Mouse (Mus musculus) forebrain, postnatal 0 days (tissue): Measurements from ENCODE around the gene Dtx2. TPM values are rescaled to one million over a fixed set of nuclear protein-coding genes. Genes with fewer than 3 reads are reported as not detected.

Experiments used
- ATAC-seq: fragments of 200-750 bp; cut with Nextera tagmentation; 2 replicates; pipeline ENCODE4 v1.8.0; 2017; ENCODE audit warnings: mild to moderate bottlenecking, moderate library complexity
- DNase-seq: peaks from one replicate; pipeline ENCODE4 v3.0.0-alpha.2; 2015
- H3K27ac ChIP-seq: fragments of 300-500 bp; sonication (generic); 2 replicates; pipeline ENCODE4 v1.5.1; 2014; ENCODE audit warnings: low read depth, mild to moderate bottlenecking, antibody characterized with exemption, low read length, moderate library complexity, mixed read lengths
- H3K27me3 ChIP-seq: fragments of 300-500 bp; sonication (generic); 2 replicates; pipeline ENCODE4 v1.6.1; 2014; ENCODE audit warnings: mild to moderate bottlenecking, low read length, mixed read lengths; ENCODE audit not compliant: insufficient read depth
- H3K36me3 ChIP-seq: fragments of 300-500 bp; sonication (generic); 2 replicates; pipeline ENCODE4 v1.6.1; 2014; ENCODE audit warnings: mild to moderate bottlenecking, moderate library complexity; ENCODE audit not compliant: insufficient read depth
- H3K4me1 ChIP-seq: fragments of 300-500 bp; sonication (generic); 2 replicates; pipeline ENCODE4 v1.6.1; 2014; ENCODE audit warnings: antibody characterized with exemption; ENCODE audit not compliant: insufficient read depth
- H3K4me2 ChIP-seq: fragments of 300-500 bp; sonication (generic); 2 replicates; pipeline ENCODE4 v1.6.1; 2014; ENCODE audit warnings: low read depth, mild to moderate bottlenecking, moderate library complexity
- H3K4me3 ChIP-seq: fragments of 300-500 bp; sonication (generic); 2 replicates; pipeline ENCODE4 v1.5.1; 2014; ENCODE audit warnings: low read depth, low read length, mixed read lengths
- H3K9ac ChIP-seq: fragments of 300-500 bp; sonication (generic); 2 replicates; pipeline ENCODE4 v1.6.1; 2014; ENCODE audit warnings: mild to moderate bottlenecking
- H3K9me3 ChIP-seq: fragments of 300-500 bp; sonication (generic); 2 replicates; pipeline ENCODE4 v1.6.1; 2016; ENCODE audit warnings: low read length
- CTCF ChIP-seq: sonication (generic); IDR thresholded peaks from 2 replicates; pipeline ENCODE4 v1.5.1; 2016; ENCODE audit warnings: antibody characterized with exemption, control low read depth, low read depth
- WGBS: fragments of 180-500 bp; shearing (Covaris S2); extraction: QIAGEN DNeasy Blood & Tissue Kit; methylation state at CpG from one replicate; pipeline ENCODE4 v1.1.7; 2014; 5-methylcytosine and 5-hydroxymethylcytosine counted together
- polyA plus RNA-seq: library from polyadenylated mRNA; unstranded; fragments of >200 nt; fragmentation: Nextera tagmentation; extraction: Ambion mirVana; gene quantifications from 2 replicates; pipeline ENCODE4 v1.2.1, GENCODE M21; 2015
- total RNA-seq: library from RNA; depleted of rRNA; stranded (reverse); fragments of >200 nt; gene quantifications from 2 replicates; pipeline ENCODE4 v1.2.3, GENCODE M21; 2014

The Dtx2 gene
- total and polyA plus RNA-seq, 2 experiments from 2014 or later = 17.6 to 25.3 TPM

DNA sequence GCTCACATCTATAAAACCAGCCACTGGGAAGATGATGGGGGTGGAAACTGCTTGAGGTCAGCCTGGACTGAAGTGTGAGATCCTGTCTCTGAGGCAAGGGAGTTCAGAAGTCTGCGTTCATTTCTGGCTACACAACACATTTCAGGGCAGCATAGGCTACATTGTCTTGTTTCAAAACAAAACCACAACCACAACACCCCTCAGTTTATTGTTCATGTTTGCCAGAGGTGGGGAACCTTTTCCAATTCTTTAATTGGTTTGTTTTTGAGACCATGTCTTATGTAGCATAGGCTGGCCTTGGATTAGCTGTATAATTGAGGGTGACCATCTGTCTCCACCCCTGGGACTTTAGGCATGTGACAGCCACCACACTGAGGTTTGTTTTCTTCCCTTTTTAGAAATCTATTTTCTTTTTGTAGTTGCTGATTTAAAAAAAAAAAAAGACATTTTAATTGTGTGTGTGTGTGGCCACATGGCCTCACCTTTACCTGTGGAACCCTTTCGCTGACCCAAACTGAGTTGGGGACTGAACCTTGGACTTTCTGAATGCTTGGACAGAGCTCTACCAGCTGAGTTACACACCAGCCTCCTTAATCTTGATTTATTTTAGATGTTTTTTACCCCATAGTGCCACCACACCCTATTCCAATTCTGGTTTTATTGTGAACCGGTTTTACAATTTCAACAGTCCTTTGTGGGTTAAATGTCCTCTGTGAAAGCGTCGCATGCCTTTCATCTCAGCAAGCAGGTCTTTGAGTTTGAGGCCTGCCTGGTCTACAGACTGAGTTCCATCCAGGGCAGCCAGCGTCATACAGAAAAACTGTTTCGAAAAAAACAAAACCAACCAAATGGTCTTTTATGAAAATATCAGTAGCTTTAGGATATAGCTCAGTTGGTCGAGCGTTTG, 38.0 kb upstream of the Dtx2 start:
- Histone ChIP-seq H3K9ac (peak overlapping the region; percentile 54), H3K27ac (peak overlapping the region; percentile 77), H3K4me3 (peak overlapping the region; percentile 36), H3K9me3 (no peaks in the 10 kb centered on the region), H3K36me3 (no peaks in the 10 kb centered on the region), H3K4me2 (peak overlapping the region; percentile 54), H3K27me3 (no peaks in the 10 kb centered on the region), H3K4me1 (0 out of 2 replicates have a peak, but pooled peaks cover 5% of the 10 kb centered on the region)
- WGBS = 82% methylated on average over 9 of the region's 9 CpGs
- no peak for TF ChIP-seq CTCF
- DNase-seq = no peak
- no peak for ATAC-seq

DNA sequence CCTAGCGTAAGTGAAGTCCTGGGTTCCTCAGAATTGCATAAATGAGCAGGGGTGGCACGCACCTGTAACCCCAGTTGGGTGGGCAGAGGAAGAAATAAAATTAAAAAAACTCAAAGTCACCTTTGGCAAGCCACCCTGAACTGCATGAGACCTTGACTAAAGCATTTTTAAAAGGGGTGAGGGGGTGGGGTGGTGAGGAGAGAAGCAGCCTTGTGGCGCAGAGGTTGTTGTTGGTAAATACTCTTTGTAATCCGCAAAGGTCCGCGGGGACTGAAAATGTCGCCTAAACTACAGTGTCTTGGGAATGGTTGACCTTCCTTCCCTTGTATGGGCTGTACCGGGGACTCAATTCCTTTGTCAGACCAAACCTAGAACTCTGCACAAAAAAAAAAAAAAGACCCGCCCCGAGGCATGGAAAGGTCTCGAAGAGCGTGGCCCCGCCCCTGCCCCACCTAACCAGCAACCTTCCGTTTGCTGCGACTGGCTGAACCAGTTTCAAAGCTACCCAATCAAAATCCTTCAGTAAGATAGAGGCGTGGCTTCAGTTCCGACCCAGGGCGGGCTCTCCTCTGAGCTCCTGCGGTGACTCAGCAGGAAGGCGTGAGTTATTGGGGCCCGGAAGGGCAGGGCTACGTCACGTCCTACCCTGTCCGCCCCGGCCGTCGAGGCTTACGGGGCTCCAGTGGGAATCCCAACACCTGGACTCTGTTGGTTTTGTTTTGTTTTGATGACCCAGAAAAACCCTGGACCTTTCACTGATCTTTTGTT, 37.2 kb upstream of the Dtx2 start:
- DNase-seq = peak; percentile 95
- Histone ChIP-seq H3K27ac (peak overlapping the region; percentile 77), H3K36me3 (no peaks in the 10 kb centered on the region), H3K4me1 (peaks cover 9% of the 10 kb centered on the region; the same call in 1 of the 2 replicates), H3K27me3 (no peaks in the 10 kb centered on the region), H3K9me3 (no peaks in the 10 kb centered on the region), H3K4me2 (peak overlapping the region; percentile 54), H3K4me3 (peak overlapping the region; percentile 36), H3K9ac (peak overlapping the region; percentile 54)
- WGBS = 7% methylated on average over 28 of the region's 28 CpGs
- peak; percentile 84 for ATAC-seq
- no peak for TF ChIP-seq CTCF

- ATAC-seq (no peak), DNase-seq (no peak)
- no peak overlapping the region for H3K27ac ChIP-seq
- H3K4me3 ChIP-seq = no peak overlapping the region
- H3K4me1 ChIP-seq = peaks cover 9% of the 10 kb centered on the region; the same call in 1 of the 2 replicates
- H3K4me2 ChIP-seq = no peak overlapping the region; the same call in 1 of the 2 replicates
- H3K36me3 ChIP-seq = no peaks in the 10 kb centered on the region
- no peaks in the 10 kb centered on the region for H3K27me3 ChIP-seq
- no peaks in the 10 kb centered on the region for H3K9me3 ChIP-seq
- no peak overlapping the region for H3K9ac ChIP-seq
- 91% methylated on average over 4 of the region's 4 CpGs for whole genome bisulfite sequencing
- TF ChIP-seq CTCF = no peak
Measured at GRCm38 (mm10) chr5:135958367-135958766, 36.2 kb upstream of the Dtx2 start.

DNA sequence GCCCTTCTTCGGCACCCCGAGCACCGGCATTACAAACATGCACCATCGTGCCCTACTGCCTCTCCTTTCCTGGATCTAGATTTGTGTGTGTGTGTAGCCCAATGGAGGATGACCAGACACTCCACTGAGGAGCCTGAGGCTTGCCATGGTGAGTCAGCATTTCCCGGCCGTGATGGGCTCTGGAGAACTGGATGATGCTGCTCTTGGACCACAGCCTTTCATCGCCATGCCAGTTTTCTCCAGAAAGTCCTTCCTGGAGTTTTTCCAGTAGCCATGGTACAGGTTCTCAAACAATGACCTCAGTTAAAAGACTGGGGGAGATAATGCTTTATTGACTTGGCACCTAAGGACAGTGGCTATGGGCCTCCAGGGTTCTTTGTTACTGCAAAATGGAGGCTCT, 34.7 kb upstream of the Dtx2 start:
- Histone ChIP-seq H3K36me3 (no peaks in the 10 kb centered on the region), H3K4me1 (peaks cover 9% of the 10 kb centered on the region; the same call in 1 of the 2 replicates), H3K4me2 (no peak overlapping the region), H3K9ac (no peak overlapping the region), H3K9me3 (no peaks in the 10 kb centered on the region), H3K27me3 (no peaks in the 10 kb centered on the region), H3K27ac (no peak overlapping the region), H3K4me3 (no peak overlapping the region)
- no peak for TF ChIP-seq CTCF
- ATAC-seq (no peak), DNase-seq (no peak)
- 91% methylated on average over 7 of the region's 7 CpGs for WGBS

DNA sequence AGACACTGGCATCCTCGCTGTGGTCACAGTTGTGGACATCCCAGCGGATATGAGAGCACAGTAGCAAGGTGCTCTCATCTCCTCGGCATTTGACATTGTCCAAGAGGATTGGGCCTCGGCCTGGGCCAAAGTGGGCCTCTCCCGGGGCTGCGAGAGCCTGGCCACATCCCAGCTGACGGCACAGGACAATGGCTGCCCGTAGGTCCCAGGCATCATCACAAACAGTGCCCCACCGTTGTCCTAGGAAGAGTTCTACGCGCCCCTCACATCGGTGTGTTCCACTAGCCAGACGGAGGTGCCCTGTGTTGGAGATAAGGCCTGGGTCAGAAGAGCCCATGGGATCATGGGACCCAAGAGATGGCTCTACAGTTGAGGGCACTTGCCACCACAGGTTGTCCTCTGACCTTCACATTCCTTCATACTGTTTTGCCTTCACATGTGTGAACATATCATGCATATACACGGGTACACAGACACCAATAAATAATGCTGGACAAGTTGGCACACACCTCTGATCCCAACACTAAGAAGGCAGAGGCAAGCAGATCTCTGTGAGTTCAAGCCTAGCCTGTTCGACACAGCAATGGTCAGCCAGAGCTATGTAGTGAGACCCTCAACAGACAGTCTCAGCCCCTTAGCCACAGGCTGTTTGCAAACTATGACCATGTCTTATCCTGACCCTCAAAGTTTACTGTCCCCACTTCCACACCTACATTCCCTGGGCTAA, 33.5 kb upstream of the Dtx2 start:
- WGBS = 93% methylated on average over 15 of the region's 15 CpGs

GRCm38 (mm10) chr5:135962125-135962491, 32.5 kb upstream of the Dtx2 start:
- H3K4me3 ChIP-seq = peak overlapping the region; percentile 50
- H3K36me3 ChIP-seq = no peaks in the 10 kb centered on the region
- H3K9ac ChIP-seq = peak overlapping the region; percentile 77
- H3K27me3 ChIP-seq = no peaks in the 10 kb centered on the region
- no peaks in the 10 kb centered on the region for H3K9me3 ChIP-seq
- no peak for DNase-seq
- peaks cover 4% of the 10 kb centered on the region for H3K4me1 ChIP-seq
- no peak for ATAC-seq
- under 1% methylated on average over 11 of the region's 11 CpGs for WGBS
- TF ChIP-seq CTCF = no peak
- H3K4me2 ChIP-seq = peak overlapping the region; percentile 84
- peak overlapping the region; percentile 80 for H3K27ac ChIP-seq

More for the DNA sequence above, 33.5 kb upstream of the Dtx2 start:
- H3K27me3 ChIP-seq = no peaks in the 10 kb centered on the region
- ATAC-seq (no peak), DNase-seq (no peak)
- H3K36me3 ChIP-seq = no peaks in the 10 kb centered on the region
- H3K4me1 ChIP-seq = peaks cover 9% of the 10 kb centered on the region
- no peak overlapping the region for H3K4me3 ChIP-seq
- no peaks in the 10 kb centered on the region for H3K9me3 ChIP-seq
- no peak overlapping the region for H3K4me2 ChIP-seq
- TF ChIP-seq CTCF = no peak
- no peak overlapping the region for H3K27ac ChIP-seq
- no peak overlapping the region for H3K9ac ChIP-seq
